Mouse (Mus musculus): Measurements from ENCODE around the gene Hes5.

Gene Hes5

DNA sequence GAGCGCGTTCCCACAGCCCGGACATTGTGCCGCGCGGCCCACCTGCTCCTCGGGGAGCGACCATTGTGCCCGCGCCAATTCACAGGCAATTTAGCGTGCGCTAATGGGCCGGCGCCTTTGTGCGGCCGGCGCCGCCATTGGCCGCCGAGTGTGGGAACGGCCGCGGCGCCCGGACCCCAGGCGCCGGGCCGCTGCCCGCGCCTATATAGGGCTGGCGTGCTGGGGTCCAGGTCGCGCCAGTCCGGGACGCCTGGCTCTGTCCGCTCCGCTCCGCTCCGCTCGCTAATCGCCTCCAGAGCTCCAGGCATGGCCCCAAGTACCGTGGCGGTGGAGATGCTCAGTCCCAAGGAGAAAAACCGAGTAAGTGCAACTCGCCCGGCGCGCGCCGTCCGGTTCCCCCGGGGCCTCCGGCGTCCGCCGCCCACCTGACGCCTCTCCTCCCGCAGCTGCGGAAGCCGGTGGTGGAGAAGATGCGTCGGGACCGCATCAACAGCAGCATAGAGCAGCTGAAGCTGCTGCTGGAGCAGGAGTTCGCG lies at the start of gene Hes5:
Hes5 (plus strand) TSS at position 234 of the 536 bp plus-strand sequence.
- DNase-seq (ENCODE audit: low spot score): peak; percentile 60

DNA sequence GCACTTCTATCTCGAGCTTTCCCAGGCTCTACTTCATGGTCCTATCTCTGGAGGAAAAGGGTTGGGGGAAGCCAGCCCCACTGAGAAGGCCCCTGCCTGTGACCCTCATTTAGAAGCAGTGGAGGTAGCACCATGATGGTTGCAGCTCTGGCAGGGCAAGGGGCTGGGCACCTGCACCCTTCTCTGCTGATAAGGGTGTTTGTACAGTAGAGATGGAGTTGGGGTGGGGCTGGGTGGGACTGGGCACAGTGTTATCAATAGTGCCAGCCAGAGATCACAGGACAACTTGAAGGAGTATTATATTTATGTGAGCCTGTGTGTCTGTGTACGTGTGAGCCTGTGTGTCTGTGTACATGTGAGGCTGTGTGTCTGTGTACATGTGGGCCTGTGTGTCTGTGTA lies 49.1 kb upstream of the Hes5 start:
- no peak for DNase-seq (ENCODE audit: low spot score)

- DNase-seq (ENCODE audit: low spot score): no peak
These were observed 46.9 kb upstream of the Hes5 start for GRCm38 (mm10) chr4:154913845-154914244.

DNA sequence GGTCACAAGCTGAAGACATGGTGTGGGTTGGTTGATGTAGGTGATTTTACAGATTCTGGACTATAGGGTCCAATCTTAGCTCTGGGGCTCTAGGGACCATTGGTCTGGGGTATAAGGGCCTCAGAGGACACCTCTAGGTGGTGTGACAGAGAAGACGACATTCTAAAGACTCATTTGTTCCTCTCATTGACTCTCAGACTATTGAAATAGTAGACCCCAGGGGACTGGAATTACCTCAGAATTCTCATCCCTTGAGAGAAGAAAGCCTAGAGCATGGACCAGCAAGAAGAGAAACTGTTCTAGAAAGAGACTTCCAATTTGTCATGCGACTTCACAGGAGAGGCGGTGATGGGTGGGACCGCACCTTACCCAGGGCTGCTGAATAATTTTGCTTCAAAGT lies 46.5 kb upstream of the Hes5 start:
- DNase-seq (ENCODE audit: low spot score): no peak

- DNase-seq (ENCODE audit: low spot score): no peak
These were observed 46.0 kb upstream of the Hes5 start for GRCm38 (mm10) chr4:154914707-154915106.

- no peak for DNase-seq (ENCODE audit: low spot score)
These were observed 45.4 kb upstream of the Hes5 start for GRCm38 (mm10) chr4:154915286-154915685.

DNA sequence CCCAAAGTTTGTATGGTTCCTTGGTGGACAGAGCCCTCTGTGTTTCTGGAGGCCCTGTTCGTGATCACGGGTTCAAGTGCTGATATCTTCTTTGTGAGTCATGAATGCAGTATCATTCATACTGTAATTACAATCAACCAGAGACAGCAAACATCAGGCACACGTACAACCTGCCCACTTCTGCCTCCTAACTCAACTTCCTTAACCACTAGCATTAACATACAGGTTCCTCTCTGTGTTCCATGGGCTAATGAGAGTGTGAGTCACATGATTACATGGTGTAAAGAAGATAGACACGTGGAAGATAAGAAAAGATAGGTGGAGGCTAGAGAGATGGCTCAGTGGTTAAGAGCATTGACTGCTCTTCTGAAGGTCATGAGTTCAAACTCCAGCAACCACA lies 44.1 kb upstream of the Hes5 start:
- DNase-seq (ENCODE audit: low spot score): no peak

DNA sequence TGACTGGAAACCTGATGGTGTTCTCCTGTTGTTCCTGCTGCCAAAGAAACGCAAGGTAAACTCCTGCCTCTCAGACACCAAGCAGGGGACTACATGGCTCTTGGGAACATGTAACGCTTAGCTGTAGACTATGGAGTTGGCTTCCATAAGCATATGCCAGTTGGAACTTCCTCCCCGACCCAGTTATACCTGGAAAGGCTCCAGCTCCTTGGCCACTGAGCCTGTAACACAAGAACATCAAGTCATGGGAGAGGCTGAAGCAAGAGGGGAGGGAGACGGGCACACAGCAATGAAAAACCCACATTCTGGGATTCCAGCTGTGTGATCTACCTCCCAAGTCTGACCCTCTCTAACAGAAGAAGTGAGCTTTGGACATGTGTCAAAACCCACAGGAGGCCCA lies 38.4 kb upstream of the Hes5 start:
- DNase-seq (ENCODE audit: low spot score): no peak

GRCm38 (mm10) chr4:154922931-154923330 lies 37.8 kb upstream of the Hes5 start:
- DNase-seq (ENCODE audit: low spot score): no peak

DNA sequence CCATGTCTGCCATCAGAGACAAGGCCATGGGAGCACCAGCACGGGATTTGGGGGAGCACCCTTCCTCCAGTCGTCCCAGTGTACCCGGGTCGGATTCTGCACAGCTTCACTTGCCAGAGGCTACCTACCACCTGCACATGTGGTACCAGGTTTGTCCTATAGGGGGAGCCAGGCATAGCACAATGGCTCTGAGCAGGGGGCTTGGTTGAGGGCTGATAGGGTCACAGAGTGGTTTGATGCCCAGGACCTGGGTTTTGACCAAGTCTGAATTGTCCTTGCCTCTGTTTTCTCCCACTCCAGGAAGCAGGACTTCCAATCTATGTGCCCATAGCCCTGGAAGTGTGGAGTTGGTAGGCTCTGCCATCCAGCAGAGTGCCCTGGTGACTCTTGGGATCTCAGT lies 35.3 kb upstream of the Hes5 start:
- DNase-seq (ENCODE audit: low spot score): no peak

DNA sequence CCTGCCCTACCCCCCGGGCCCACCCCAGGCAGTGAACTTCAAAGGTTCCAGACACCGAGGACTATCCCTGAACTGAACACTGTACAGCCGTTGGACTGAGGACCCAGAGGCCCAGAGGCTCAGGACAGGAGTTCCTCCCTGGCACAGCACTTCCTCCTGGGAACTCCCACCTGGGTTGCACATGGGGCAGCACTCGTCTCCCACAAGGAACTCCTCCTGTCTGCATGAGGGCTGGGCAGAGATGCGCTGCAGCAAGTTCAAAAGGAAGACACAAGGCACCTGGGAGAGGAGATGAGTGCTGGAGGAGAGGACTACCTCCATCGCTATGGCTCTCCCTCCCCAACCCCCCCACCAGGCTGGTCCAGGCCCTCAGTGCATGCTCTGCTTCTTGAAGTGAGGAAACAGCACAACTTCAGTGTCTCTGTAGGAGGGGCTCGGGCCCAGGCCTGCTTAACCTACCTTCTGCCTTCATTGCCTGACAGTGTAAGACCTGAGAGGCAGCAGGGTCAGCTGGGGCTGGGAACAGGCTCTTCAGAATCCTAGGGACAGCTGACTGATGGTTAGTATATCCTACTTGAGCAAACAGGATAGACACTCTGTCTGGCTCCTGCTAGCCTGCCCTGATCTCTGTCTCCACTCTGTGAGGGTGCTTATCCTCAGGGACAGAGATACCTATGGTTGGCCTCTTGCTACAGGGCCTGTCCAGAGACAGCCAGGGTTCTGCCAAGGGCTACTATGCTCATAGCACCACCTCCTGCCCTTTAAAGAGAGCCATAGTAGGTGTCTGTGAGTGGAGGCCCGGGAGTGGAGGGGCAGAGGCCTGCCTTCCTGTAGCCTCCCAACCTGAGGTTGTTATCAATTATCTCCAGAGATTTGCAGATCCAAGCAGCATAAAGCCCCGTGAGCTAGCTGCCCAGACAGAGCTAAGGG lies 33.5 kb upstream of the Hes5 start:
- no peak for DNase-seq (ENCODE audit: low spot score)

GRCm38 (mm10) chr4:154927899-154928337 lies 32.8 kb upstream of the Hes5 start:
- no peak for DNase-seq (ENCODE audit: low spot score)

- DNase-seq (ENCODE audit: low spot score): no peak
These were observed 32.2 kb upstream of the Hes5 start, which contains the start of gene Tnfrsf14 for GRCm38 (mm10) chr4:154928395-154929087. TSS of gene Tnfrsf14 (minus strand) at chr4:154928563.

DNA sequence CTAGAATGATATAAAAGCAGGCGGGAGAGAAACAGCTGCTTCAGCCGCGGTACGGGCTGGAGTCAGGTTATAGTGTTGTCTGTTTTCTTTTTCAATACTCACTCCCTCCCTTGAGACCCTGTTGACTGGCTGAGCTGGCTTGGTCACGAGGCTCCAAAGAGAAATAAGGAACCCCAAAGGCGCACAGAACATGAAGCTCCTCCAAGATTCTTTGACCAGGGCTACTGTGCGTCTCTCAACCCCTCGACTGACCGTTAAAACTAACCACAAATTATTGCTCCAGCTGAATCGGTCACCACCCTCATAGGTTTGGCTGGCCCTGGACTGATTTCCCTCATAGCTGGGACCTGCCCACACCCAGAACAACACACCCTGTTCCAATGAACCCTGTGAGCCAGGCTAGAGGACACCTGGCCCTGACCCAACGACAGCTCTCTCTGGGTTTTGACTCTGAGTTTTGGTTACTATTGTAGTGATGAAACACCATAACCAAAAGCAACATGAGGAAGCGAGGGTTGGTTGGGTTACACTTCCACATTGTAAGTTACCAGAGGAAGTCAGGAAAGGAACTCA lies 31.5 kb upstream of the Hes5 start:
- no peak for DNase-seq (ENCODE audit: low spot score)

- DNase-seq (ENCODE audit: low spot score): no peak
These were observed 27.3 kb upstream of the Hes5 start for GRCm38 (mm10) chr4:154933306-154933907.

DNA sequence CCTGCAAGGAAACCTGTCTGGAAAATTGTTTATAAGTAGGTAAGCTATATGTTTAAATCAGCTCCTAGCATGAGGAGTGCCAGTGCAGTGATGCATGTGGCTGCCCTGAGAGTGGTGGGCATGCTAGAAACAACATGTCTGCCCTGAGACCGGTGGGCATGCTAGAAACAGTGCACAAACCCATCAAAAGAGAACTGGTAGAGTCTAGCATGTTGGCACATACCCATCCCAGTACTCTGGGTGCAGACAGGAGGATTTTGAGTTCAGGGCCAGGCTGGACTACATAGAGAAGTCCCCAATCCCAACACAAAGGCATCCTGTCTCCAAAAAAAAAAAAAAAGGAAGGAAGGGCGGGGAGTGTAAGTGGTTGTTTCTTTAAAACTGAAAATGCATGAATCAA lies 25.9 kb upstream of the Hes5 start:
- no peak for DNase-seq (ENCODE audit: low spot score)

GRCm38 (mm10) chr4:154935788-154936187 lies 24.9 kb upstream of the Hes5 start:
- no peak for DNase-seq (ENCODE audit: low spot score)

- no peak for DNase-seq (ENCODE audit: low spot score)
These were observed 24.0 kb upstream of the Hes5 start for GRCm38 (mm10) chr4:154936542-154937255.

DNA sequence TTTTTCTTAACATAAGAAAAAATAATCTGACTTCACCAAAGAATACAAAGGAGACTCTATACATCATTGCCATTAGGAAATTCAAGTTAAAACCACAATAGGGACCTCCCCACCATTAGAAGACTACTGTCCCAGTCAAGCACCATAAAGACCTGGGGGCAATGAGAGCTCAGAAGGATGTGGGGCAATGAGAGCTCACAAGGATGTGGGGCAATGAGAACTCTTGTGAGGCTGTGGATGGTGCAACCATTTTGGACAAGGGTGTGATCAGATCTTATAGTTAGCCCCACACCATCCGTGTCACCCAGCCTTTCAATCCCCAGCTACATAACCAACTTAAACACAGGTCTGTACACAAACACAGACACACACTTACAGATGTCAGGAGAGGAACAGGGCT lies 23.0 kb upstream of the Hes5 start:
- no peak for DNase-seq (ENCODE audit: low spot score)

GRCm38 (mm10) chr4:154940156-154940555 lies 20.6 kb upstream of the Hes5 start:
- no peak for DNase-seq (ENCODE audit: low spot score)

GRCm38 (mm10) chr4:154941831-154942230 lies 18.9 kb upstream of the Hes5 start:
- no peak for DNase-seq (ENCODE audit: low spot score)

Data from layer of hippocampus, adult 11-12 months (tissue).